Mouse (Mus musculus) liver, postnatal 0 days (tissue): ENCODE data around the gene Prpf4.

Experiments
- CTCF ChIP-seq: sonication (generic); IDR thresholded peaks from 2 replicates; pipeline ENCODE4 v1.5.1; 2016; ENCODE audit warnings: antibody characterized with exemption, low read depth
- EP300 ChIP-seq: IDR thresholded peaks from 2 replicates; pipeline ENCODE4 v1.6.1; 2016; ENCODE audit warnings: antibody characterized with exemption, low read depth, mild to moderate bottlenecking

GRCm38 (mm10) chr4:62364299-62364698 lies 44.3 kb upstream of the Prpf4 start:
- TF ChIP-seq CTCF (no peak), EP300 (no peak)
